In the genomic region with DNA sequence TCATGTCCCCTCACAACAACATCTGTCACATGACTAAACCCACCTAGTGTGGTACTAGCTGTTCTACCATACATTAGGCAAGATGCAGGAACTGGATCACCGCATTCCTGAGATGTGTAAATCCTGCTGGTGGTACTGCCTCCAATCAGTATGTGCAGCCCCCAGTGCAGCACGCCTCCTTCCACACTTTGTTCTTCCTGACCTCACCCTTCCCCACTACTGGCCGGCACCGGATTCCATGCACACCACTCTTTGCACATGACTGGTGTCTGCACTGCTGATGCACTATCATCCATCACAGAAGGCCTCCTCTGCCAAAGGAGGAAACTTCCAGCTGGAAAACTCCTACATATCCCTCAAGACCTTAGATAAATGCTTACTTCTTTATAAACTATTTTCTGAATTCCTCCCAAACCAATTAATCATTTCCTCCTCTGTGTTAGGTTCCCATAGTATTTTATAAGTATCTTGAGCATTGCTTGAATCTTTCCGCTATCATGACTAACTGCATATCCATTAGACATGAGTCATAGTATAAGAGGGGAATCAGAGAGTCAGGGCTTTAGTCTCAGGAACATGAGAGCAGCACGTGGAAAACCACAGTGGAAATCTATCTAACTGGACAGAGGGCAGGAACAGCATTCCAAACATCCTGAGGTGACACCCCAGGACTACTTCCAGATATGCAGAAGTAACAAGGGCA, we compare ENCODE assay signal across 17 mouse cellular contexts.
DNase-seq lines count a peak whose midpoint lies in the region; ATAC-seq lines count a peak whose summit lies in the region.
"Had no signal": no experiment of that assay in that cellular context is flagged by ENCODE, and none has a peak within 500 bp of the region (broad histone marks: within the 10 kb centered on the region; RNA-seq: fewer than 3 reads in every experiment).

No protein-coding gene starts in this region.

- ATAC-seq in heart, embryonic 15.5 days (replicated peaks; ENCODE audit: insufficient number of reproducible peaks, insufficient read depth, low FRiP score, low read depth) = no peak; the same call in 1 of the 2 replicates
- ATAC-seq in midbrain, embryonic 16.5 days = no peak
- peak; percentile 71 for ATAC-seq in intestine, embryonic 16.5 days
- ATAC-seq: midbrain, embryonic 15.5 days had no signal

- peaks cover 44% of the 10 kb centered on the region for H3K4me1 ChIP-seq in heart, embryonic 15.5 days (replicated peaks)
- peaks cover 68% of the 10 kb centered on the region for H3K4me1 ChIP-seq in midbrain, embryonic 10.5 days
- peaks cover 23% of the 10 kb centered on the region for H3K4me1 ChIP-seq in midbrain, embryonic 16.5 days (ENCODE audit: control insufficient read depth, insufficient read depth, low read length)
- peaks cover 21% of the 10 kb centered on the region for H3K4me1 ChIP-seq in intestine, embryonic 16.5 days (ENCODE audit: control insufficient read depth, insufficient read depth, low read length)

- no peak overlapping the region for H3K4me3 ChIP-seq in heart, embryonic 15.5 days
- H3K4me3 ChIP-seq in midbrain, embryonic 10.5 days = no peak overlapping the region
- H3K4me3 ChIP-seq in midbrain, embryonic 16.5 days (ENCODE audit: low read depth, low read length) = no peak overlapping the region
- no peak overlapping the region for H3K4me3 ChIP-seq in intestine, embryonic 16.5 days (ENCODE audit: low read length)
- H3K4me3 ChIP-seq: embryonic facial prominence, embryonic 10.5 days; hindbrain, embryonic 13.5 days; midbrain, embryonic 15.5 days; neural tube, embryonic 13.5 days had no signal

- H3K9ac ChIP-seq in heart, embryonic 15.5 days = no peak overlapping the region
- no peak overlapping the region for H3K9ac ChIP-seq in midbrain, embryonic 16.5 days (ENCODE audit: low read depth, low read length)
- no peak overlapping the region for H3K9ac ChIP-seq in intestine, embryonic 16.5 days (ENCODE audit: low read depth, low read length)
- H3K9ac ChIP-seq: hindbrain, embryonic 13.5 days; midbrain, embryonic 15.5 days; neural tube, embryonic 13.5 days had no signal

- no peak for DNase-seq in heart, postnatal 14 days
- DNase-seq in midbrain, embryonic 10.5 days (ENCODE audit: low spot score) = no peak
- DNase-seq in layer of hippocampus, postnatal 36 days = no peak
- no peak for DNase-seq in right cerebral cortex, postnatal 10 days (ENCODE audit: low spot score in 2 of 2)
- DNase-seq: adrenal gland, postnatal 14 days; cerebellum, postnatal 14 days; kidney, adult 8-10 months; liver; thymus, postnatal 4 days had no signal

- H3K4me2 ChIP-seq in heart, embryonic 15.5 days = no peak overlapping the region
- H3K4me2 ChIP-seq in midbrain, embryonic 16.5 days (ENCODE audit: low read length) = no peak overlapping the region
- no peak overlapping the region for H3K4me2 ChIP-seq in intestine, embryonic 16.5 days (ENCODE audit: low read depth, low read length)
- H3K4me2 ChIP-seq: hindbrain, embryonic 13.5 days; midbrain, embryonic 15.5 days; neural tube, embryonic 13.5 days had no signal

- intact Hi-C loops in heart, postnatal 14 days (cut with DNase I) = no loop called here

- no peaks in the 10 kb centered on the region for H3K36me3 ChIP-seq in heart, embryonic 15.5 days
- no peaks in the 10 kb centered on the region for H3K36me3 ChIP-seq in midbrain, embryonic 10.5 days
- no peaks in the 10 kb centered on the region for H3K36me3 ChIP-seq in midbrain, embryonic 16.5 days (ENCODE audit: control insufficient read depth, insufficient read depth, low read length)
- no peaks in the 10 kb centered on the region for H3K36me3 ChIP-seq in intestine, embryonic 16.5 days (ENCODE audit: control insufficient read depth, insufficient read depth, low read length)
- H3K36me3 ChIP-seq: embryonic facial prominence, embryonic 10.5 days; hindbrain, embryonic 13.5 days; midbrain, embryonic 15.5 days; neural tube, embryonic 13.5 days had no signal

- H3K27me3 ChIP-seq in heart, embryonic 15.5 days = no peaks in the 10 kb centered on the region
- no peaks in the 10 kb centered on the region for H3K27me3 ChIP-seq in midbrain, embryonic 10.5 days (ENCODE audit: low read depth, poor library complexity, severe bottlenecking)
- no peaks in the 10 kb centered on the region for H3K27me3 ChIP-seq in midbrain, embryonic 16.5 days (ENCODE audit: control insufficient read depth, insufficient read depth, low read depth, low read length)
- no peaks in the 10 kb centered on the region for H3K27me3 ChIP-seq in intestine, embryonic 16.5 days (replicated peaks; ENCODE audit: control insufficient read depth, insufficient read depth, low read length)
- H3K27me3 ChIP-seq: CH12.LX; hindbrain, embryonic 13.5 days; midbrain, embryonic 15.5 days had no signal

- H3K9me3 ChIP-seq in heart, embryonic 15.5 days (replicated peaks) = no peaks in the 10 kb centered on the region
- H3K9me3 ChIP-seq in midbrain, embryonic 10.5 days (replicated peaks) = no peaks in the 10 kb centered on the region
- H3K9me3 ChIP-seq in midbrain, embryonic 16.5 days (replicated peaks; ENCODE audit: control insufficient read depth, low read length, poor library complexity, severe bottlenecking) = no peaks in the 10 kb centered on the region
- no peaks in the 10 kb centered on the region for H3K9me3 ChIP-seq in intestine, embryonic 16.5 days (ENCODE audit: control insufficient read depth, low read length)
- H3K9me3 ChIP-seq: embryonic facial prominence, embryonic 10.5 days; hindbrain, embryonic 13.5 days; midbrain, embryonic 15.5 days; neural tube, embryonic 13.5 days had no signal

- WGBS in heart, embryonic 15.5 days = 46% methylated on average over 6 of the region's 6 CpGs
- 88% methylated on average over 6 of the region's 6 CpGs for WGBS in midbrain, embryonic 10.5 days
- WGBS in midbrain, embryonic 16.5 days = 85% methylated on average over 6 of the region's 6 CpGs
- 53% methylated on average over 6 of the region's 6 CpGs for WGBS in intestine, embryonic 16.5 days

- peak overlapping the region; percentile 56 for H3K27ac ChIP-seq in heart, embryonic 15.5 days
- 0 out of 2 replicates have a peak overlapping the region, but pooled peaks have one; percentile 9 for H3K27ac ChIP-seq in midbrain, embryonic 10.5 days (replicated peaks)
- no peak overlapping the region for H3K27ac ChIP-seq in midbrain, embryonic 16.5 days (ENCODE audit: low read length)
- no peak overlapping the region for H3K27ac ChIP-seq in intestine, embryonic 16.5 days (ENCODE audit: low read length)
- H3K27ac ChIP-seq: embryonic facial prominence, embryonic 10.5 days; hindbrain, embryonic 13.5 days; midbrain, embryonic 15.5 days; neural tube, embryonic 13.5 days had no signal

Comparison
In these comparisons a context has a peak if more than half of its experiments do, and no peak if none do; other contexts are left out.
1. H3K27ac ChIP-seq: peak in heart, embryonic 15.5 days (single experiment) and midbrain, embryonic 10.5 days (single experiment); none in midbrain, embryonic 16.5 days (single experiment) and intestine, embryonic 16.5 days (single experiment).